Mouse (Mus musculus) lung, embryonic 14.5 days (tissue): ENCODE results near the gene Olfr1390. TPM values are rescaled to one million over a fixed set of nuclear protein-coding genes. Genes with fewer than 3 reads are reported as not detected.
"Not testable (repeated sequence)": the region's sequence is repeated elsewhere in the genome, so short reads cannot be mapped to it uniquely, and the experiment has no call there.

ENCODE experiments used
- ATAC-seq: fragments of 200-750 bp; cut with Nextera tagmentation; 2 replicates; pipeline ENCODE4 v1.8.0; 2017; ENCODE audit warnings: mild to moderate bottlenecking, moderate TSS enrichment, moderate library complexity; ENCODE audit not compliant: insufficient read depth
- DNase-seq: peaks from one replicate; pipeline ENCODE4 v3.0.0-alpha.2; 2015
- H3K27ac ChIP-seq: fragments of 300-500 bp; sonication (generic); 2 replicates; pipeline ENCODE4 v1.5.1; 2014; ENCODE audit warnings: low read depth, mild to moderate bottlenecking, moderate library complexity
- H3K27me3 ChIP-seq: fragments of 300-500 bp; sonication (generic); 2 replicates; pipeline ENCODE4 v1.6.1; 2014; ENCODE audit warnings: low read length, control low read depth; ENCODE audit not compliant: insufficient read depth
- H3K36me3 ChIP-seq: fragments of 300-500 bp; sonication (generic); 2 replicates; pipeline ENCODE4 v1.6.1; 2014; ENCODE audit warnings: control low read depth; ENCODE audit not compliant: insufficient read depth
- H3K4me1 ChIP-seq: fragments of 300-500 bp; sonication (generic); 2 replicates; pipeline ENCODE4 v1.6.1; 2014; ENCODE audit warnings: antibody characterized with exemption, control low read depth; ENCODE audit not compliant: insufficient read depth
- H3K4me2 ChIP-seq: fragments of 300-500 bp; sonication (generic); 2 replicates; pipeline ENCODE4 v1.6.1; 2014; ENCODE audit warnings: mild to moderate bottlenecking
- H3K4me3 ChIP-seq: fragments of 300-500 bp; sonication (generic); 2 replicates; pipeline ENCODE4 v1.5.1; 2014; ENCODE audit warnings: low read depth, low read length
- H3K9ac ChIP-seq: fragments of 300-500 bp; sonication (generic); 2 replicates; pipeline ENCODE4 v1.6.1; 2014
- H3K9me3 ChIP-seq: fragments of 300-500 bp; sonication (generic); 2 replicates; pipeline ENCODE4 v1.6.1; 2016; ENCODE audit warnings: low read depth, low read length, control low read depth
- CTCF ChIP-seq: IDR thresholded peaks from 2 replicates; pipeline ENCODE4 v1.5.1; 2016; ENCODE audit warnings: antibody characterized with exemption, low read depth
- WGBS: fragments of 180-500 bp; shearing (Covaris S2); extraction: QIAGEN DNeasy Blood & Tissue Kit; methylation state at CpG from one replicate; pipeline ENCODE4 v1.1.7; 2014; 5-methylcytosine and 5-hydroxymethylcytosine counted together
- polyA plus RNA-seq: library from polyadenylated mRNA; unstranded; fragments of >200 nt; fragmentation: Nextera tagmentation; extraction: Ambion mirVana; gene quantifications from 2 replicates; pipeline ENCODE4 v1.2.1, GENCODE M21; 2014

The Olfr1390 gene
- polyA plus RNA-seq, 1 experiment from 2014 or later: not detected

DNA sequence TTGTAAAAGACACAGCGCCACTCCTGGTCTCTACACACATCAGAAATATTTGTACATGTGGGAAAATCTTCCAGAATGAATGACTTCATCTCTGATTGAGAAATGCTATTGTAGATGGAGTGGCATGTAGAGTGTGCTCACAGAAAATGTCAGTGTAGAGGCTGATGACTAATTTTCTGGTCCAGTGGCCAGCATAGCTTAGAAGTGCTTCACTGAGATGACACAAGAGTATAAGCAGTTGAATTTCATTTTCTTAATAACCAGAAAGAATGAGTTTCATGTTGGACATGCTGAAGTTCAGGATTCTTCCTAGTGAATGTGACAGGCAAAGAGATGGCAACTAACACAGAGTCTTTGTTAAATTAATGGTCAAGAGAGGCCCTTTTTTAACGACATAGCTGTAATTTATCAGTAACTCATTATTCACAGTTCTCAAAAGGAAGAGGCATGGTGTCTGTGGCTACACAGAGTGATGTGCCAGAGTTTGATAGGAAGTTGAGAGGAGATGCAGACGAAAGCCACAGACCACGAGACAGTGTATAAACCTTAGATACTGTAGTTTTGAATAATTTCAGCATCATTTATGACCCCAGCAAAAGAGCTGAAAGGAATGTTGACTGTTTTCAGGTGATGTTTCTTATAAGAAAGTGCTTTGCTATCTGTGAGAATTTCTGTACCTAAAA lies 2.3 kb downstream of the Olfr1390 start:
- no peaks in the 10 kb centered on the region for H3K9me3 ChIP-seq
- WGBS: 56% methylated on average over 4 of the region's 4 CpGs
- H3K4me3 ChIP-seq: no peak overlapping the region
- no peak for DNase-seq
- no peaks in the 10 kb centered on the region for H3K36me3 ChIP-seq
- no peak for TF ChIP-seq CTCF
- no peaks in the 10 kb centered on the region for H3K4me1 ChIP-seq
- no peak overlapping the region for H3K4me2 ChIP-seq
- H3K9ac ChIP-seq: no peak overlapping the region
- ATAC-seq: no peak
- H3K27me3 ChIP-seq: no peaks in the 10 kb centered on the region
- no peak overlapping the region for H3K27ac ChIP-seq

DNA sequence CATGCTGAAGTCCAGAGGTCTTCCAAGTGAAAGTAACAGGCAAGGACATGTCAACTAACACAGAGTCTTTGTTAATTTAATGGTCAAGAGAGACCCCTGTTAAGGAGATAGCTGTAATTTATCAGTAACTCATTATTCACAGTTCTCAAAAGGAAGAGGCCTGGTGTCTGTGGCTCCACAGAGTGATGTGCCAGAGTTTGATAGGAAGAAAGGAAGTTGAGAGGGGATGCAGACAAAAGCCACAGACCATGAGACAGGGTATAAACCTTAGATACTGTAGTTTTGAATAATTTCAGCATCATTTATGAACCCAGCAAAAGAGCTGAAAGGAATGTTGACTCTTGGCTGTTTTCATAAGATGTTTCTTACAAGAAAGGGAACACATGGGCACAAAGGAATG lies 48.1 kb downstream of the Olfr1390 start:
- Histone ChIP-seq H3K4me3 (no peak overlapping the region), H3K27ac (no peak overlapping the region), H3K9me3 (no peaks in the 10 kb centered on the region), H3K9ac (no peak overlapping the region), H3K4me2 (no peak overlapping the region), H3K27me3 (no peaks in the 10 kb centered on the region), H3K36me3 (no peaks in the 10 kb centered on the region), H3K4me1 (no peaks in the 10 kb centered on the region)
- TF ChIP-seq CTCF: no peak
- ATAC-seq (no peak), DNase-seq (no peak)

DNA sequence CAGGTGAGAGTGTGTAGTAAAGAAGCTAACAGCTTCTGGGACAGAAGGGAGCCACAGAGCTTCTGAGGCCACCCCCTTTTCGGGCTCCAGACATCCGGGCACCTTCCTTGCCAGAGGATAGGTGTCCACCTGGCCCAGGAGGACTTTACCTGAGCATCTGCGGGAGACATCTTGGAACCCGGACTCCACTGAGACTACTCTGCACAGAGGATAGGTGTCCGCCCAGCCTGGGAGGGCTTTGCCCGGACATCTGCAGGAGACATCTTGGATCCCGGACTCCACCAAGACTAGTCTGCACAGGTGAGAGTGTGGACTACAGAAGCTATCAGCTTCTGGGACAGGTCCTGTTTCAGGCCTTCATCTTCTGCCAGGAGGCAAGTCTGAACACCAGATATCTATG lies 51.1 kb downstream of the Olfr1390 start:
- not testable (repeated sequence) for ATAC-seq, H3K9ac ChIP-seq, H3K4me1 ChIP-seq, H3K27ac ChIP-seq, H3K4me2 ChIP-seq, H3K27me3 ChIP-seq, DNase-seq, H3K36me3 ChIP-seq, H3K9me3 ChIP-seq, H3K4me3 ChIP-seq
- 92% methylated on average over 7 of the region's 7 CpGs for WGBS

Other genes starting within 250 kb of the Olfr1390 start
- not detected in 2 replicates for gene Olfr1396, start 220.3 kb upstream of the Olfr1390 start, polyA plus RNA-seq
- gene Olfr1395, start 192.9 kb upstream of the Olfr1390 start, polyA plus RNA-seq: not detected in 2 replicates
- gene Olfr1394, start 180.8 kb upstream of the Olfr1390 start, polyA plus RNA-seq: not detected in 2 replicates
- 0.89 and 1.1 TPM in 2 replicates for gene Btnl9, start 148.0 kb upstream of the Olfr1390 start, polyA plus RNA-seq
- gene Zfp62, start 131.9 kb upstream of the Olfr1390 start, polyA plus RNA-seq: 42.0 and 42.8 TPM in 2 replicates
- 59.3 and 60.0 TPM in 2 replicates for gene Mgat1, start 91.0 kb upstream of the Olfr1390 start, polyA plus RNA-seq
- gene Olfr1393, start 56.9 kb upstream of the Olfr1390 start, polyA plus RNA-seq: not detected in 2 replicates
- gene Olfr1392, start 49.9 kb upstream of the Olfr1390 start, polyA plus RNA-seq: not detected in 2 replicates
- not detected in 2 replicates for gene Olfr10, start 30.4 kb upstream of the Olfr1390 start, polyA plus RNA-seq
- gene Olfr1391, start 12.4 kb upstream of the Olfr1390 start, polyA plus RNA-seq: not detected in 2 replicates
- gene Olfr1389, start 87.9 kb downstream of the Olfr1390 start, polyA plus RNA-seq: not detected in 2 replicates
- gene Olfr1388, start 101.4 kb downstream of the Olfr1390 start, polyA plus RNA-seq: 0.16 and 0.17 TPM in 2 replicates
- not detected in 2 replicates for gene Olfr1387, start 120.2 kb downstream of the Olfr1390 start, polyA plus RNA-seq
- gene Olfr1386, start 129.9 kb downstream of the Olfr1390 start, polyA plus RNA-seq: not detected in 2 replicates
- not detected in 2 replicates for gene Olfr1385, start 153.9 kb downstream of the Olfr1390 start, polyA plus RNA-seq
- not detected in 2 replicates for gene Olfr1384, start 171.5 kb downstream of the Olfr1390 start, polyA plus RNA-seq
- gene Olfr1383, start 184.5 kb downstream of the Olfr1390 start, polyA plus RNA-seq: not detected in 2 replicates
- gene Olfr1382, start 193.1 kb downstream of the Olfr1390 start, polyA plus RNA-seq: not detected in 2 replicates
- not detected in 2 replicates for gene Olfr1381, start 208.3 kb downstream of the Olfr1390 start, polyA plus RNA-seq
- gene Olfr1380, start 221.7 kb downstream of the Olfr1390 start, polyA plus RNA-seq: not detected in 2 replicates